Mouse (Mus musculus) cerebellum, adult 2 months (tissue): ENCODE results near the gene Wwp2. TPM values are rescaled to one million over a fixed set of nuclear protein-coding genes. Genes with fewer than 3 reads are reported as not detected.
A peak's percentile ranks its signal among the peaks of the same experiment; 100 is the strongest.

Experiments
- DNase-seq, 2 experiments: peaks; one replicate each; pipeline ENCODE4 v3.0.0; 2021
- H3K27ac ChIP-seq: fragments of 200-500 bp; 2 replicates; pipeline ENCODE4 v1.5.1; 2012; ENCODE audit warnings: low read length, control low read depth, inconsistent platforms; ENCODE audit not compliant: insufficient read depth
- H3K27me3 ChIP-seq: fragments of 200-500 bp; 2 replicates; pipeline ENCODE4 v1.6.1; 2012; ENCODE audit warnings: inconsistent platforms, mild to moderate bottlenecking, low read length, moderate library complexity; ENCODE audit not compliant: control insufficient read depth, insufficient read depth
- H3K4me1 ChIP-seq: fragments of 200-500 bp; 2 replicates; pipeline ENCODE4 v1.6.1; 2011; ENCODE audit warnings: low read length; ENCODE audit not compliant: control insufficient read depth, insufficient read depth
- H3K4me3 ChIP-seq: fragments of 200-500 bp; replicated peaks from 2 replicates; pipeline ENCODE3; 2011; ENCODE audit warnings: mild to moderate bottlenecking, low read depth, low read length, control low read depth; ENCODE audit not compliant: insufficient read depth
- CTCF ChIP-seq: fragments of 200-500 bp; IDR thresholded peaks from 2 replicates; pipeline ENCODE4 v1.5.1; 2011; ENCODE audit warnings: low read depth, mild to moderate bottlenecking, control low read depth, low read length, moderate library complexity, borderline replicate concordance; ENCODE audit not compliant: insufficient read depth
- POLR2A ChIP-seq: fragments of 200-500 bp; IDR thresholded peaks from 2 replicates; pipeline ENCODE4 v1.6.1; 2011; ENCODE audit warnings: low read length, control low read depth, borderline replicate concordance; ENCODE audit not compliant: insufficient read depth
- WGBS: fragments of 180-500 bp; shearing (Covaris S2); methylation state at CpG from one replicate; pipeline ENCODE4 v1.1.7; 2018; 5-methylcytosine and 5-hydroxymethylcytosine counted together
- polyA plus RNA-seq: library from polyadenylated mRNA; depleted of rRNA; stranded (reverse); fragments of >200 nt; gene quantifications from 2 replicates; pipeline ENCODE4 v1.2.3, GENCODE M21; 2012

The Wwp2 gene
- polyA plus RNA-seq, 1 experiment, result 33.9 TPM

GRCm38 (mm10) chr8:107578132-107578531 is 142.0 kb downstream of the Wwp2 start:
- H3K4me1 ChIP-seq, result no peaks in the 10 kb centered on the region
- WGBS, result 88% methylated on average over 8 of the region's 8 CpGs
- no peak for TF ChIP-seq CTCF
- no peak for TF ChIP-seq POLR2A

DNA sequence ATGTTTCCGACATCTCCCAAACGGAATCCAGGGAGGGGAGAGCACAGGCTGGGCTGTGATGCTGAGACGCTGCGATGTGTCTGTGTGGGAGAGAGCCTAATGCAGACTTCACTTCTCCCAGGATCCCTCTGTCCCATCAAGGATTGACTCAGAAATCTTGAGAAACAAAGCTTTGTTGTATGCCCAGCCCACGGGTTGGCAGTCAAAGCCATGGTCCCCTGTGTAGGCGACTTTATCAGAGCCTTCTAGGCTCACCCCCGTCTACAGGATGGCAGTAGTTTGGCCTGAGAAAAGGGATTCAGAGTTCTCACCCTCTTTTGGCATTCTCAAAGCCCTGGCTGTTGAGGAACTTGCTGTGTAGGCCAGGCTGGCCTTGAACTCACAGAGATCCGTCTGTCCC is 142.4 kb downstream of the Wwp2 start:
- no peak for TF ChIP-seq CTCF
- no peak for TF ChIP-seq POLR2A
- no peaks in the 10 kb centered on the region for H3K27me3 ChIP-seq
- no peak overlapping the region for H3K4me3 ChIP-seq
- WGBS, result 74% methylated on average over 8 of the region's 8 CpGs
- DNase-seq, result no peak
- H3K4me1 ChIP-seq, result no peaks in the 10 kb centered on the region
- H3K27ac ChIP-seq, result no peak overlapping the region

More at GRCm38 (mm10) chr8:107578132-107578531, 142.0 kb downstream of the Wwp2 start:
- H3K4me3 ChIP-seq, result no peak overlapping the region
- no peak overlapping the region for H3K27ac ChIP-seq
- DNase-seq, result no peak
- H3K27me3 ChIP-seq, result no peaks in the 10 kb centered on the region

- TF ChIP-seq CTCF, result no peak
- no peak for TF ChIP-seq POLR2A
- no peaks in the 10 kb centered on the region for H3K27me3 ChIP-seq
- H3K4me3 ChIP-seq, result no peak overlapping the region
- no peak for DNase-seq
- no peak overlapping the region for H3K27ac ChIP-seq
- WGBS, result 92% methylated on average over 13 of the region's 13 CpGs
- H3K4me1 ChIP-seq, result peaks cover under 1% of the 10 kb centered on the region; the same call in 1 of the 2 replicates
Measured at GRCm38 (mm10) chr8:107580879-107581278, 144.7 kb downstream of the Wwp2 start.

- H3K4me3 ChIP-seq, result no peak overlapping the region
- no peak for DNase-seq
- TF ChIP-seq POLR2A, result no peak
- TF ChIP-seq CTCF, result no peak
- peaks cover 3% of the 10 kb centered on the region; the same call in 1 of the 2 replicates for H3K4me1 ChIP-seq
- no peak overlapping the region for H3K27ac ChIP-seq
- 96% methylated on average over 4 of the region's 4 CpGs for WGBS
- H3K27me3 ChIP-seq, result no peaks in the 10 kb centered on the region
Measured at GRCm38 (mm10) chr8:107581536-107581935, 145.4 kb downstream of the Wwp2 start.

GRCm38 (mm10) chr8:107582136-107582535 is 146.0 kb downstream of the Wwp2 start:
- H3K27me3 ChIP-seq, result no peaks in the 10 kb centered on the region
- H3K4me1 ChIP-seq, result peaks cover 3% of the 10 kb centered on the region; the same call in 1 of the 2 replicates
- no peak overlapping the region for H3K27ac ChIP-seq
- no peak for DNase-seq
- WGBS, result 93% methylated on average over 11 of the region's 11 CpGs
- TF ChIP-seq POLR2A, result no peak
- TF ChIP-seq CTCF, result no peak
- no peak overlapping the region for H3K4me3 ChIP-seq

- Histone ChIP-seq H3K27me3 (no peaks in the 10 kb centered on the region), H3K4me1 (peaks cover 3% of the 10 kb centered on the region; the same call in 1 of the 2 replicates), H3K4me3 (peak overlapping the region; percentile 91), H3K27ac (peak overlapping the region; percentile 88)
- WGBS, result under 1% methylated on average over 17 of the region's 17 CpGs
- no peak for DNase-seq
- TF ChIP-seq POLR2A (no peak), CTCF (no peak)
Measured at GRCm38 (mm10) chr8:107587429-107587994, 151.3 kb downstream of the Wwp2 start.

DNA sequence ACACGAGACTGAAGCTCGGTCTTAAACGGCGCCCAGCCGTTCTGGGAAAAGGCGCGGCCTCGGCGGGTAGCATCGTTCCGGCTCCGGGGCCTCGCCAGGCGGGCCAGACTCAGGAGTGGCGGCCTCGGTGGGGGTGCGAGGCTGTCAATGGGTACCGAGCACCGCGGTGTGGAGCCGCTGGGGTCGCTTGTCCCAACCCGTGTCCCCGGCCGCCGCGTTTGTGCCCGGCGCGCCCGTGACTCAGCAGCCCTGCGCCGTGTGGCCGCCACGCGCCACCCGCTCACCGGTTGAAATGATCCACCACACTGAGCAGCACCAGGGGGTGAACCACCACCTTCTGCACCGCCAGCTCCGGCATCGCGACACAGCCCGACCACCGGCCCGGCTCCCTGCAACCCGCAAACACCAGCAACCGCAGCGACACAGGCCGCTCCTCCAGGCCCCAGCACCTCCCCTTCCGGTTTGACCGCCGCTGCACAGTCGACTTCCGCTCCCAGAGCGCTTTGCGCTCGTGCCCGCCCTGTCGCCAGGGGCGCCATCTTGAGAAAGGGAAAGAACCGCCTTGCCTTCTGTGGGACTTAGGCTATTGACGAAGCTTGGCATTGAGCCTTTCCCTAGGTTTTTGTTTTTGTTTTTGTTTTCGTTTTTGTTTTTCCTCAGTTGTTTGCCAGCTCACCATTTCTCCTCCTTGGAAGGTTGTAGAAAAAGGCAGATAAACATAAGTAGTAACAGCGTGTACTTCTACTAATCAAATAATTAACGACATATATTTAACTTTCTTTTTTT is 152.0 kb downstream of the Wwp2 start, which contains the start of gene Psmd7:
Gene Psmd7, minus strand, starts transcription at position 470 of the 786 bp plus-strand sequence.
- Histone ChIP-seq H3K27ac (peak within 1 kb of the TSS; percentile 88), H3K4me3 (peak within 1 kb of the TSS; percentile 91), H3K4me1 (peaks cover 3% of the 10 kb centered on the region; the same call in 1 of the 2 replicates), H3K27me3 (no peaks in the 10 kb centered on the region)
- TF ChIP-seq POLR2A (peak; percentile 91), CTCF (no peak)
- WGBS, result 3% methylated on average over 61 of the region's 65 CpGs
- DNase-seq, result peak; percentile 94 to 96
